Mouse (Mus musculus) lung, embryonic 15.5 days (tissue): ENCODE data around the gene Gm20479. TPM values are rescaled to one million over a fixed set of nuclear protein-coding genes. Genes with fewer than 3 reads are reported as not detected.
A peak's percentile ranks its signal among the peaks of the same experiment; 100 is the strongest.

Experiments used
- ATAC-seq: fragments of 200-750 bp; cut with Nextera tagmentation; 2 replicates; pipeline ENCODE4 v1.8.0; 2017; ENCODE audit warnings: moderate number of reproducible peaks, borderline replicate concordance; ENCODE audit not compliant: low FRiP score, low TSS enrichment; ENCODE audit errors: extremely low read depth
- H3K27ac ChIP-seq: fragments of 300-500 bp; sonication (generic); 2 replicates; pipeline ENCODE4 v1.5.1; 2015; ENCODE audit warnings: moderate library complexity, mild to moderate bottlenecking, inconsistent platforms
- H3K27me3 ChIP-seq: fragments of 300-500 bp; sonication (generic); 2 replicates; pipeline ENCODE4 v1.6.1; 2015; ENCODE audit warnings: inconsistent platforms
- H3K36me3 ChIP-seq: fragments of 300-500 bp; sonication (generic); 2 replicates; pipeline ENCODE4 v1.6.1; 2015; ENCODE audit warnings: inconsistent platforms
- H3K4me1 ChIP-seq: fragments of 300-500 bp; sonication (generic); 2 replicates; pipeline ENCODE4 v1.6.1; 2015; ENCODE audit warnings: inconsistent platforms
- H3K4me2 ChIP-seq: fragments of 300-500 bp; sonication (generic); 2 replicates; pipeline ENCODE4 v1.6.1; 2015; ENCODE audit warnings: inconsistent platforms, mild to moderate bottlenecking, moderate library complexity
- H3K4me3 ChIP-seq: fragments of 300-500 bp; sonication (generic); 2 replicates; pipeline ENCODE4 v1.5.1; 2015; ENCODE audit warnings: mild to moderate bottlenecking, inconsistent platforms
- H3K9ac ChIP-seq: fragments of 300-500 bp; sonication (generic); 2 replicates; pipeline ENCODE4 v1.6.1; 2015; ENCODE audit warnings: inconsistent platforms
- H3K9me3 ChIP-seq: fragments of 300-500 bp; sonication (generic); 2 replicates; pipeline ENCODE4 v1.6.1; 2016; ENCODE audit warnings: inconsistent platforms
- WGBS: fragments of 180-500 bp; shearing (Covaris S2); methylation state at CpG from one replicate; pipeline ENCODE4 v1.1.7; 2015; 5-methylcytosine and 5-hydroxymethylcytosine counted together
- polyA plus RNA-seq: library from polyadenylated mRNA; unstranded; fragments of >200 nt; fragmentation: Nextera tagmentation; extraction: Ambion mirVana; gene quantifications from 2 replicates; pipeline ENCODE4 v1.2.1, GENCODE M21; 2015

Gm20479 gene
- polyA plus RNA-seq, 1 experiment from 2014 or later, result 1.3 TPM

GRCm38 (mm10) chr7:27364379-27364778, 7.2 kb upstream of the Gm20479 start:
- Histone ChIP-seq H3K27me3 (peaks cover 71% of the 10 kb centered on the region), H3K4me1 (peaks cover 11% of the 10 kb centered on the region; the same call in 1 of the 2 replicates), H3K27ac (no peak overlapping the region), H3K4me2 (no peak overlapping the region), H3K36me3 (no peaks in the 10 kb centered on the region), H3K9ac (no peak overlapping the region), H3K9me3 (no peaks in the 10 kb centered on the region), H3K4me3 (no peak overlapping the region)
- no peak for ATAC-seq
- WGBS, result 4% methylated on average over 29 of the region's 29 CpGs

GRCm38 (mm10) chr7:27361283-27361946, 4.2 kb upstream of the Gm20479 start:
- Histone ChIP-seq H3K27ac (no peak overlapping the region), H3K36me3 (no peaks in the 10 kb centered on the region), H3K4me1 (peaks cover 25% of the 10 kb centered on the region), H3K9ac (peak overlapping the region; percentile 46), H3K9me3 (no peaks in the 10 kb centered on the region), H3K27me3 (peaks cover 42% of the 10 kb centered on the region), H3K4me3 (peak overlapping the region; percentile 45), H3K4me2 (peak overlapping the region; percentile 83)
- ATAC-seq, result peak; percentile 94
- WGBS, result under 1% methylated on average over 52 of the region's 52 CpGs

- Histone ChIP-seq H3K9me3 (no peaks in the 10 kb centered on the region), H3K27me3 (peaks cover 35% of the 10 kb centered on the region), H3K36me3 (no peaks in the 10 kb centered on the region), H3K4me2 (peak overlapping the region; percentile 83), H3K27ac (no peak overlapping the region), H3K4me3 (peak overlapping the region; percentile 45; the same call in 1 of the 2 replicates), H3K9ac (no peak overlapping the region), H3K4me1 (peaks cover 23% of the 10 kb centered on the region)
- WGBS, result 48% methylated on average over 6 of the region's 6 CpGs
- ATAC-seq, result no peak
These were observed 3.5 kb upstream of the Gm20479 start for GRCm38 (mm10) chr7:27360749-27361148.

- H3K27me3 ChIP-seq, result peaks cover 26% of the 10 kb centered on the region
- H3K36me3 ChIP-seq, result no peaks in the 10 kb centered on the region
- H3K9me3 ChIP-seq, result no peaks in the 10 kb centered on the region
- 83% methylated on average over 9 of the region's 9 CpGs for WGBS
- H3K4me1 ChIP-seq, result peaks cover 28% of the 10 kb centered on the region
- H3K4me2 ChIP-seq, result no peak overlapping the region
- no peak overlapping the region for H3K9ac ChIP-seq
- ATAC-seq, result no peak
- no peak overlapping the region for H3K4me3 ChIP-seq
- no peak overlapping the region for H3K27ac ChIP-seq
These were observed 2.6 kb upstream of the Gm20479 start for GRCm38 (mm10) chr7:27359706-27360358.

GRCm38 (mm10) chr7:27359162-27359561, 1.9 kb upstream of the Gm20479 start:
- Histone ChIP-seq H3K27me3 (peaks cover 19% of the 10 kb centered on the region), H3K9ac (no peak overlapping the region), H3K4me2 (no peak overlapping the region), H3K9me3 (no peaks in the 10 kb centered on the region), H3K4me3 (no peak overlapping the region), H3K36me3 (no peaks in the 10 kb centered on the region), H3K4me1 (peaks cover 35% of the 10 kb centered on the region), H3K27ac (no peak overlapping the region)
- WGBS, result 64% methylated on average over 2 of the region's 2 CpGs
- no peak for ATAC-seq

- peaks cover 36% of the 10 kb centered on the region for H3K4me1 ChIP-seq
- H3K9me3 ChIP-seq, result no peaks in the 10 kb centered on the region
- peaks cover 5% of the 10 kb centered on the region; the same call in 1 of the 2 replicates for H3K27me3 ChIP-seq
- 25% methylated on average over 3 of the region's 3 CpGs for WGBS
- H3K36me3 ChIP-seq, result no peaks in the 10 kb centered on the region
- H3K27ac ChIP-seq, result peak overlapping the region; percentile 84
- no peak overlapping the region for H3K9ac ChIP-seq
- peak overlapping the region; percentile 81 for H3K4me2 ChIP-seq
- no peak for ATAC-seq
- H3K4me3 ChIP-seq, result peak overlapping the region; percentile 78; the same call in 1 of the 2 replicates
These were observed 368 bp upstream of the Gm20479 start for GRCm38 (mm10) chr7:27357595-27357978.

- WGBS, result 2% methylated on average over 16 of the region's 16 CpGs
- peaks cover 8% of the 10 kb centered on the region; the same call in 1 of the 2 replicates for H3K36me3 ChIP-seq
These were observed 971 bp downstream of the Gm20479 start for GRCm38 (mm10) chr7:27356248-27356647.

GRCm38 (mm10) chr7:27355745-27356240, 1.4 kb downstream of the Gm20479 start, which contains the start of gene Shkbp1:
TSS of gene Shkbp1 (minus strand) at chr7:27356019.
- Histone ChIP-seq H3K9ac (peak within 1 kb of the TSS; percentile 52), H3K36me3 (peaks cover 8% of the 10 kb centered on the region; the same call in 1 of the 2 replicates), H3K4me2 (peak within 1 kb of the TSS; percentile 81), H3K27me3 (no peaks in the 10 kb centered on the region), H3K27ac (peak within 1 kb of the TSS; percentile 84), H3K4me1 (peaks cover 32% of the 10 kb centered on the region), H3K9me3 (no peaks in the 10 kb centered on the region), H3K4me3 (peak within 1 kb of the TSS; percentile 78)
- ATAC-seq, result peak; percentile 91
- WGBS, result under 1% methylated on average over 34 of the region's 34 CpGs

More at GRCm38 (mm10) chr7:27356248-27356647, 971 bp downstream of the Gm20479 start:
- Histone ChIP-seq H3K27me3 (no peaks in the 10 kb centered on the region), H3K4me2 (peak overlapping the region; percentile 81), H3K27ac (peak overlapping the region; percentile 84), H3K4me1 (peaks cover 36% of the 10 kb centered on the region), H3K4me3 (peak overlapping the region; percentile 78), H3K9ac (peak overlapping the region; percentile 40), H3K9me3 (no peaks in the 10 kb centered on the region)
- peak; percentile 23 for ATAC-seq

GRCm38 (mm10) chr7:27355261-27355660, 2.0 kb downstream of the Gm20479 start:
- Histone ChIP-seq H3K36me3 (peaks cover 13% of the 10 kb centered on the region; the same call in 1 of the 2 replicates), H3K4me3 (peak overlapping the region; percentile 78), H3K27me3 (no peaks in the 10 kb centered on the region), H3K4me1 (peaks cover 30% of the 10 kb centered on the region), H3K9ac (peak overlapping the region; percentile 52), H3K4me2 (peak overlapping the region; percentile 81), H3K9me3 (no peaks in the 10 kb centered on the region), H3K27ac (0 out of 2 replicates have a peak overlapping the region, but pooled peaks have one; percentile 48)
- ATAC-seq, result no peak
- 5% methylated on average over 14 of the region's 14 CpGs for WGBS

- Histone ChIP-seq H3K27me3 (no peaks in the 10 kb centered on the region), H3K4me3 (peak overlapping the region; percentile 78), H3K36me3 (peaks cover 15% of the 10 kb centered on the region; the same call in 1 of the 2 replicates), H3K4me2 (peak overlapping the region; percentile 81), H3K4me1 (peaks cover 30% of the 10 kb centered on the region), H3K27ac (no peak overlapping the region), H3K9ac (no peak overlapping the region), H3K9me3 (no peaks in the 10 kb centered on the region)
- 45% methylated on average over 4 of the region's 4 CpGs for WGBS
- ATAC-seq, result no peak
These were observed 2.4 kb downstream of the Gm20479 start for GRCm38 (mm10) chr7:27354783-27355182.

GRCm38 (mm10) chr7:27354144-27354543, 3.1 kb downstream of the Gm20479 start:
- no peak overlapping the region for H3K27ac ChIP-seq
- no peak overlapping the region for H3K9ac ChIP-seq
- no peaks in the 10 kb centered on the region for H3K9me3 ChIP-seq
- H3K4me2 ChIP-seq, result peak overlapping the region; percentile 81
- H3K4me1 ChIP-seq, result peaks cover 30% of the 10 kb centered on the region
- H3K4me3 ChIP-seq, result peak overlapping the region; percentile 78; the same call in 1 of the 2 replicates
- peaks cover 15% of the 10 kb centered on the region; the same call in 1 of the 2 replicates for H3K36me3 ChIP-seq
- H3K27me3 ChIP-seq, result no peaks in the 10 kb centered on the region
- no peak for ATAC-seq
- 29% methylated on average over 6 of the region's 6 CpGs for WGBS

GRCm38 (mm10) chr7:27345444-27345843, 11.8 kb downstream of the Gm20479 start:
- WGBS, result 20% methylated on average over 6 of the region's 6 CpGs
- peaks cover 27% of the 10 kb centered on the region for H3K36me3 ChIP-seq
- no peak overlapping the region for H3K4me3 ChIP-seq

More at GRCm38 (mm10) chr7:27345444-27345843, 11.8 kb downstream of the Gm20479 start:
- no peak overlapping the region for H3K4me2 ChIP-seq
- H3K4me1 ChIP-seq, result no peaks in the 10 kb centered on the region
- ATAC-seq, result no peak; the same call in 1 of the 2 replicates
- H3K9ac ChIP-seq, result no peak overlapping the region
- no peaks in the 10 kb centered on the region for H3K9me3 ChIP-seq
- H3K27me3 ChIP-seq, result no peaks in the 10 kb centered on the region
- H3K27ac ChIP-seq, result no peak overlapping the region
